Mouse (Mus musculus) thymus, postnatal 0 days (tissue): ENCODE data around the gene Rps8. TPM values are rescaled to one million over a fixed set of nuclear protein-coding genes. Genes with fewer than 3 reads are reported as not detected.

Source experiments
- DNase-seq: peaks from one replicate; pipeline ENCODE4 v3.0.0-alpha.2; 2015; ENCODE audit warnings: low spot score
- polyA plus RNA-seq: library from polyadenylated mRNA; unstranded; fragments of >200 nt; fragmentation: Nextera tagmentation; extraction: Ambion mirVana; gene quantifications from 2 replicates; pipeline ENCODE4 v1.2.1, GENCODE M21; 2015

The Rps8 gene
- polyA plus RNA-seq, 1 experiment from 2014 or later, result 1,163 TPM

- no peak for DNase-seq
Observed at GRCm38 (mm10) chr4:117148815-117149214, 7.2 kb downstream of the Rps8 start.

- DNase-seq, result no peak
Observed at GRCm38 (mm10) chr4:117148047-117148713, 7.9 kb downstream of the Rps8 start.

GRCm38 (mm10) chr4:117146176-117146575 is 9.9 kb downstream of the Rps8 start:
- DNase-seq, result peak; percentile 93

GRCm38 (mm10) chr4:117145248-117145647 is 10.8 kb downstream of the Rps8 start:
- DNase-seq, result no peak

GRCm38 (mm10) chr4:117143023-117143422 is 13.0 kb downstream of the Rps8 start:
- no peak for DNase-seq

GRCm38 (mm10) chr4:117140613-117141012 is 15.4 kb downstream of the Rps8 start:
- DNase-seq, result no peak

- DNase-seq, result peak; percentile 75
Observed at GRCm38 (mm10) chr4:117139217-117139612, 16.8 kb downstream of the Rps8 start.

GRCm38 (mm10) chr4:117138295-117139216 is 17.5 kb downstream of the Rps8 start:
- DNase-seq, result peak; percentile 20

GRCm38 (mm10) chr4:117136034-117136433 is 20.0 kb downstream of the Rps8 start:
- no peak for DNase-seq

- no peak for DNase-seq
Observed at GRCm38 (mm10) chr4:117134601-117134995, 21.4 kb downstream of the Rps8 start.

GRCm38 (mm10) chr4:117133817-117134600 is 22.0 kb downstream of the Rps8 start, which contains the start of gene Plk3:
Plk3 (minus strand) TSS chr4:117133963.
- peak; percentile 96 for DNase-seq

- DNase-seq, result no peak
Observed at GRCm38 (mm10) chr4:117133366-117133796, 22.7 kb downstream of the Rps8 start.

GRCm38 (mm10) chr4:117132794-117133143 is 23.3 kb downstream of the Rps8 start:
- no peak for DNase-seq

GRCm38 (mm10) chr4:117131890-117132793 is 23.9 kb downstream of the Rps8 start:
- DNase-seq, result no peak

GRCm38 (mm10) chr4:117131198-117131597 is 24.8 kb downstream of the Rps8 start:
- no peak for DNase-seq

- DNase-seq, result no peak
Observed at GRCm38 (mm10) chr4:117130790-117131189, 25.3 kb downstream of the Rps8 start.

GRCm38 (mm10) chr4:117127991-117128686 is 27.9 kb downstream of the Rps8 start:
- no peak for DNase-seq

GRCm38 (mm10) chr4:117126675-117127290 is 29.3 kb downstream of the Rps8 start, which contains the start of gene Tctex1d4:
Tctex1d4 (plus strand) TSS chr4:117126794.
- DNase-seq, result no peak

- peak; percentile 73 for DNase-seq
Observed at GRCm38 (mm10) chr4:117125910-117126674, 30.0 kb downstream of the Rps8 start.
